Mouse (Mus musculus) naive thymus-derived CD4-positive, alpha-beta T cell, adult 5 months (primary cell): ENCODE data around the gene Clec2h. TPM values are rescaled to one million over a fixed set of nuclear protein-coding genes. Genes with fewer than 3 reads are reported as not detected.

ENCODE experiments used
- polyA plus RNA-seq: library from polyadenylated mRNA; unstranded; fragments of 100-300 nt; shearing (Covaris generic); gene quantifications from one replicate; pipeline ENCODE4 v1.2.1, GENCODE M21; 2017

Gene Clec2h
- not detected for polyA plus RNA-seq

DNA sequence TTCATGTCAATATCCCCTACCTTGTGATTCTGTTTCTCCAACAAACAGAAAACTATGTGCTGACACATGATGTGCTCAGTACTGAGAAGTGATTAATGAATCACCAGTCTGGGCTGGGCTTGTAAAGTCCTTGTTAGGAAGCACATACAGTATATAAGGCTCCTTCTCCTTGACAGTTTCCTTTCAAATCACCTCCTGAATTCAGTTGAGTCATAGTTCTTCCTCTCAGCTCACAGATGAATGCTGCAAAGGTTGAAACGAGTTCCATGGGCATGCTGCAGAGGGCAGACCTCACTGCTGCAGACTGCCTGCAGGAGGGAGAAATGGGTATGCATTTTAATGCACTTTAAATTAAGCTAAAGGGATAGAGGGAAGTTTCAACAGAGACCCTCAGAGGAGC lies at the start of gene Clec2h:
Clec2h (plus strand) TSS at position 180 of the 400 bp plus-strand sequence.

DNA sequence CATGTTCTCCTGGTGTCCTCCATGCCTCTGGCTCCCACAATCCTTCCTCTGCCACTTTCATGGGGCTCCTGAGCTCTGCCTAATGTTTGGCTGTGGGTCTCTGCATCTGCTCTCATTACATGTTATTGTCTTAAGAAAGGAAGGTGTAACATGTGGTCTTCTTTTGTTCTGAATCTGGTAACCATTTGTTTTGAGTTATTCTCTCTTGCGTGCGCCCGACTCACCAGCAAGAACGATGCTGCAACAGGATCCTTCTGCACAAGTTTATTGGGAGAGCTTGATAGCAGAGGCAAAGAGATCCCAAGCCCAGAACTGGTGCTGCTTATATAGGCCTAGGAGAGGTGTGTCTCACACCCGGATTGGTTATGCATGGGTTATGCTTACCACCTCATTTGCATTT lies 38.8 kb upstream of the Clec2h start, which contains the start of gene Klrb1a:
Klrb1a (minus strand) TSS at position 101 of the 400 bp plus-strand sequence.

DNA sequence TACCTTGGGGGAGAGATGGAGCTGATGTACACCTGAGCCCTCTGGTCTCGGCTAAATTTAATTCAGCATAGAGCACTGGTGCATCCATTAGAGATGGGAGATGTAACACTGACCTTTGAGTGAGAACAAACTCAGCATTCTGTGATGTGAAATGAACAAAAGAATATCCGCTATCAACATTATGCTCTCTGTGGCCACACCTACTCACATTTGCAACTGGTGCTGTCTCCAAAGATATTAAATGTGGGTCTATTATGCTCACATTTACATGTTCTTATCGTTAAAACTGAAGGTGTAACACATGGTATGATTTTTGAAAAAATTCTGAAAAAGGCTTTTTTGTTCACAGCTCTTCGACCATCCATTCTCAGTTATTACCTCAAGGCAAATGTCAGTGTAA lies 60.8 kb downstream of the Clec2h start, which contains the start of gene Klrb1:
Klrb1 (minus strand) TSS at position 101 of the 400 bp plus-strand sequence.

Other genes with a start within 250 kb of the Clec2h start
- gene Itfg2, start 237.5 kb upstream of the Clec2h start, polyA plus RNA-seq, result 43.5 TPM
- gene Fkbp4, start 223.7 kb upstream of the Clec2h start, polyA plus RNA-seq, result 162 TPM
- gene Pzp, start 135.7 kb upstream of the Clec2h start, polyA plus RNA-seq, result not detected
- not detected for gene A2ml1, start 80.8 kb upstream of the Clec2h start, polyA plus RNA-seq
- not detected for gene Klrb1a, start 38.9 kb upstream of the Clec2h start, polyA plus RNA-seq
- gene Klrb1, start 60.7 kb downstream of the Clec2h start, polyA plus RNA-seq, result 0.55 TPM
- gene Klrb1c, start 126.8 kb downstream of the Clec2h start, polyA plus RNA-seq, result 0.30 TPM
- gene Gm44511, start 163.9 kb downstream of the Clec2h start, polyA plus RNA-seq, result not detected
- gene Klrb1b, start 163.9 kb downstream of the Clec2h start, polyA plus RNA-seq, result not detected
- gene Clec2i, start 225.2 kb downstream of the Clec2h start, polyA plus RNA-seq, result 63.9 TPM
- gene BC035044, start 228.7 kb downstream of the Clec2h start, polyA plus RNA-seq, result 1.6 TPM